Mouse (Mus musculus) midbrain, embryonic 13.5 days (tissue): ENCODE measurements around the gene Kirrel2. TPM values are rescaled to one million over a fixed set of nuclear protein-coding genes. Genes with fewer than 3 reads are reported as not detected.

Experiments used
- ATAC-seq: fragments of 200-750 bp; cut with Nextera tagmentation; 2 replicates; pipeline ENCODE4 v1.8.0; 2017; ENCODE audit warnings: mild to moderate bottlenecking, moderate TSS enrichment, moderate library complexity
- H3K27ac ChIP-seq: fragments of 300-500 bp; sonication (generic); 2 replicates; pipeline ENCODE4 v1.5.1; 2015; ENCODE audit warnings: inconsistent platforms, mild to moderate bottlenecking, moderate library complexity
- H3K27me3 ChIP-seq: fragments of 300-500 bp; sonication (generic); 2 replicates; pipeline ENCODE4 v1.6.1; 2015; ENCODE audit warnings: mild to moderate bottlenecking, inconsistent platforms
- H3K36me3 ChIP-seq: fragments of 300-500 bp; sonication (generic); 2 replicates; pipeline ENCODE4 v1.6.1; 2015; ENCODE audit warnings: mild to moderate bottlenecking, inconsistent platforms
- H3K4me1 ChIP-seq: fragments of 300-500 bp; sonication (generic); replicated peaks from 2 replicates; pipeline ENCODE4 v1.6.1; 2015; ENCODE audit warnings: inconsistent platforms
- H3K4me2 ChIP-seq: fragments of 300-500 bp; sonication (generic); replicated peaks from 2 replicates; pipeline ENCODE4 v1.6.1; 2015; ENCODE audit warnings: moderate library complexity, mild to moderate bottlenecking, inconsistent platforms
- H3K4me3 ChIP-seq: fragments of 300-500 bp; sonication (generic); replicated peaks from 2 replicates; pipeline ENCODE4 v1.5.1; 2015; ENCODE audit warnings: mild to moderate bottlenecking, inconsistent platforms
- H3K9ac ChIP-seq: fragments of 300-500 bp; sonication (generic); replicated peaks from 2 replicates; pipeline ENCODE4 v1.6.1; 2015; ENCODE audit warnings: mild to moderate bottlenecking, inconsistent platforms
- H3K9me3 ChIP-seq: fragments of 300-500 bp; sonication (generic); 2 replicates; pipeline ENCODE4 v1.6.1; 2016; ENCODE audit warnings: mild to moderate bottlenecking, inconsistent platforms
- WGBS: fragments of 180-500 bp; shearing (Covaris S2); methylation state at CpG from one replicate; pipeline ENCODE4 v1.1.7; 2015; 5-methylcytosine and 5-hydroxymethylcytosine counted together
- polyA plus RNA-seq: library from polyadenylated mRNA; unstranded; fragments of >200 nt; fragmentation: Nextera tagmentation; extraction: Ambion mirVana; gene quantifications from 2 replicates; pipeline ENCODE4 v1.2.1, GENCODE M21; 2015

The Kirrel2 gene
- polyA plus RNA-seq, 1 experiment from 2014 or later, result 3.6 TPM

GRCm38 (mm10) chr7:30444154-30444970 lies 13.1 kb downstream of the Kirrel2 start:
- H3K9me3 ChIP-seq, result no peaks in the 10 kb centered on the region
- under 1% methylated on average over 36 of the region's 38 CpGs for WGBS
- peaks cover 36% of the 10 kb centered on the region for H3K36me3 ChIP-seq
- peak overlapping the region; percentile 97 for H3K9ac ChIP-seq
- peak overlapping the region; percentile 85 for H3K4me2 ChIP-seq
- peak overlapping the region; percentile 99 for H3K27ac ChIP-seq
- no peaks in the 10 kb centered on the region for H3K27me3 ChIP-seq
- H3K4me1 ChIP-seq, result peaks cover 42% of the 10 kb centered on the region
- ATAC-seq, result peak; percentile 69
- peak overlapping the region; percentile 84 for H3K4me3 ChIP-seq

GRCm38 (mm10) chr7:30443696-30444095 lies 13.8 kb downstream of the Kirrel2 start:
- Histone ChIP-seq H3K36me3 (peaks cover 43% of the 10 kb centered on the region), H3K4me1 (peaks cover 42% of the 10 kb centered on the region), H3K9me3 (no peaks in the 10 kb centered on the region), H3K9ac (peak overlapping the region; percentile 97), H3K27ac (peak overlapping the region; percentile 99), H3K27me3 (no peaks in the 10 kb centered on the region), H3K4me2 (peak overlapping the region; percentile 85), H3K4me3 (peak overlapping the region; percentile 84)
- 17% methylated on average over 9 of the region's 9 CpGs for WGBS
- no peak for ATAC-seq

GRCm38 (mm10) chr7:30440697-30441096 lies 16.8 kb downstream of the Kirrel2 start:
- H3K9ac ChIP-seq, result no peak overlapping the region
- H3K9me3 ChIP-seq, result no peaks in the 10 kb centered on the region
- no peak for ATAC-seq
- no peaks in the 10 kb centered on the region for H3K27me3 ChIP-seq
- H3K36me3 ChIP-seq, result peaks cover 70% of the 10 kb centered on the region
- H3K4me3 ChIP-seq, result no peak overlapping the region
- H3K4me1 ChIP-seq, result peaks cover 33% of the 10 kb centered on the region
- H3K4me2 ChIP-seq, result no peak overlapping the region
- no peak overlapping the region for H3K27ac ChIP-seq
- 31% methylated on average over 4 of the region's 5 CpGs for WGBS

- ATAC-seq, result no peak
- H3K9ac ChIP-seq, result no peak overlapping the region
- no peaks in the 10 kb centered on the region for H3K9me3 ChIP-seq
- 78% methylated on average over 13 of the region's 13 CpGs for WGBS
- no peak overlapping the region for H3K4me3 ChIP-seq
- no peaks in the 10 kb centered on the region for H3K27me3 ChIP-seq
- peaks cover 32% of the 10 kb centered on the region for H3K4me1 ChIP-seq
- H3K4me2 ChIP-seq, result no peak overlapping the region
- peaks cover 80% of the 10 kb centered on the region for H3K36me3 ChIP-seq
- H3K27ac ChIP-seq, result no peak overlapping the region
These were observed 17.8 kb downstream of the Kirrel2 start for GRCm38 (mm10) chr7:30439734-30440133.

GRCm38 (mm10) chr7:30436879-30437278 lies 20.6 kb downstream of the Kirrel2 start:
- ATAC-seq, result no peak
- WGBS, result 23% methylated on average over 10 of the region's 10 CpGs

GRCm38 (mm10) chr7:30435156-30435555 lies 22.3 kb downstream of the Kirrel2 start:
- no peak overlapping the region for H3K4me2 ChIP-seq
- no peak for ATAC-seq
- no peaks in the 10 kb centered on the region for H3K27me3 ChIP-seq
- no peak overlapping the region for H3K4me3 ChIP-seq
- no peak overlapping the region for H3K27ac ChIP-seq
- H3K9ac ChIP-seq, result no peak overlapping the region
- peaks cover 56% of the 10 kb centered on the region for H3K36me3 ChIP-seq
- no peaks in the 10 kb centered on the region for H3K9me3 ChIP-seq
- H3K4me1 ChIP-seq, result no peaks in the 10 kb centered on the region
- 58% methylated on average over 9 of the region's 9 CpGs for WGBS

More at GRCm38 (mm10) chr7:30436879-30437278, 20.6 kb downstream of the Kirrel2 start:
- Histone ChIP-seq H3K36me3 (peaks cover 71% of the 10 kb centered on the region), H3K9ac (no peak overlapping the region), H3K4me3 (no peak overlapping the region), H3K4me2 (no peak overlapping the region), H3K4me1 (peaks cover 7% of the 10 kb centered on the region), H3K9me3 (no peaks in the 10 kb centered on the region), H3K27ac (no peak overlapping the region), H3K27me3 (no peaks in the 10 kb centered on the region)

- H3K27me3 ChIP-seq, result no peaks in the 10 kb centered on the region
- H3K9ac ChIP-seq, result no peak overlapping the region
- H3K9me3 ChIP-seq, result no peaks in the 10 kb centered on the region
- H3K36me3 ChIP-seq, result peaks cover 52% of the 10 kb centered on the region
- H3K27ac ChIP-seq, result no peak overlapping the region
- no peak overlapping the region for H3K4me2 ChIP-seq
- H3K4me1 ChIP-seq, result no peaks in the 10 kb centered on the region
- no peak for ATAC-seq
- no peak overlapping the region for H3K4me3 ChIP-seq
- WGBS, result 78% methylated on average over 10 of the region's 10 CpGs
These were observed 22.8 kb downstream of the Kirrel2 start for GRCm38 (mm10) chr7:30434701-30435100.

GRCm38 (mm10) chr7:30434238-30434637 lies 23.3 kb downstream of the Kirrel2 start:
- H3K4me3 ChIP-seq, result no peak overlapping the region
- no peaks in the 10 kb centered on the region for H3K4me1 ChIP-seq
- no peak overlapping the region for H3K4me2 ChIP-seq
- H3K27ac ChIP-seq, result no peak overlapping the region
- no peak overlapping the region for H3K9ac ChIP-seq
- peaks cover 47% of the 10 kb centered on the region for H3K36me3 ChIP-seq
- no peak for ATAC-seq
- 6% methylated on average over 10 of the region's 10 CpGs for WGBS
- no peaks in the 10 kb centered on the region for H3K27me3 ChIP-seq
- no peaks in the 10 kb centered on the region for H3K9me3 ChIP-seq

GRCm38 (mm10) chr7:30431793-30432192 lies 25.7 kb downstream of the Kirrel2 start:
- Histone ChIP-seq H3K4me3 (no peak overlapping the region), H3K9me3 (no peaks in the 10 kb centered on the region), H3K4me1 (no peaks in the 10 kb centered on the region), H3K4me2 (no peak overlapping the region), H3K9ac (no peak overlapping the region), H3K36me3 (peaks cover 32% of the 10 kb centered on the region), H3K27me3 (no peaks in the 10 kb centered on the region), H3K27ac (no peak overlapping the region)
- 6% methylated on average over 3 of the region's 3 CpGs for WGBS
- peak; percentile 75 for ATAC-seq

- H3K4me1 ChIP-seq, result no peaks in the 10 kb centered on the region
- H3K36me3 ChIP-seq, result peaks cover 25% of the 10 kb centered on the region
- H3K9me3 ChIP-seq, result no peaks in the 10 kb centered on the region
- H3K4me2 ChIP-seq, result no peak overlapping the region
- H3K27me3 ChIP-seq, result no peaks in the 10 kb centered on the region
- 70% methylated on average over 2 of the region's 2 CpGs for WGBS
- ATAC-seq, result no peak
- no peak overlapping the region for H3K9ac ChIP-seq
- H3K27ac ChIP-seq, result no peak overlapping the region
- no peak overlapping the region for H3K4me3 ChIP-seq
These were observed 27.3 kb downstream of the Kirrel2 start for GRCm38 (mm10) chr7:30430191-30430590.

GRCm38 (mm10) chr7:30429327-30429726 lies 28.2 kb downstream of the Kirrel2 start:
- Histone ChIP-seq H3K27me3 (no peaks in the 10 kb centered on the region), H3K4me3 (no peak overlapping the region), H3K9me3 (no peaks in the 10 kb centered on the region), H3K36me3 (peaks cover 16% of the 10 kb centered on the region; the same call in 1 of the 2 replicates), H3K4me1 (no peaks in the 10 kb centered on the region), H3K9ac (no peak overlapping the region), H3K4me2 (no peak overlapping the region), H3K27ac (no peak overlapping the region)
- no peak for ATAC-seq

- Histone ChIP-seq H3K27me3 (peaks cover 17% of the 10 kb centered on the region), H3K4me2 (peak overlapping the region; percentile 83), H3K9me3 (peaks cover 5% of the 10 kb centered on the region; the same call in 1 of the 2 replicates), H3K9ac (0 out of 2 replicates have a peak overlapping the region, but pooled peaks have one; percentile 76), H3K4me1 (peaks cover 20% of the 10 kb centered on the region), H3K27ac (no peak overlapping the region), H3K4me3 (peak overlapping the region; percentile 57), H3K36me3 (peaks cover 15% of the 10 kb centered on the region; the same call in 1 of the 2 replicates)
- WGBS, result 51% methylated on average over 23 of the region's 23 CpGs
- ATAC-seq, result no peak
These were observed 34.3 kb downstream of the Kirrel2 start for GRCm38 (mm10) chr7:30423071-30423641.
